Mouse (Mus musculus) olfactory bulb, adult 2 months (tissue): Measurements from ENCODE around the gene Cd320.

Experiments used
- CTCF ChIP-seq: fragments of 200-500 bp; IDR thresholded peaks from 2 replicates; pipeline ENCODE4 v1.5.1; 2012; ENCODE audit warnings: low read depth, mild to moderate bottlenecking, low read length, moderate library complexity; ENCODE audit not compliant: insufficient read depth
- POLR2A ChIP-seq: fragments of 200-500 bp; IDR thresholded peaks from 2 replicates; pipeline ENCODE4 v1.6.1; 2012; ENCODE audit warnings: mild to moderate bottlenecking, low read depth, low read length, moderate library complexity; ENCODE audit not compliant: insufficient read depth

DNA sequence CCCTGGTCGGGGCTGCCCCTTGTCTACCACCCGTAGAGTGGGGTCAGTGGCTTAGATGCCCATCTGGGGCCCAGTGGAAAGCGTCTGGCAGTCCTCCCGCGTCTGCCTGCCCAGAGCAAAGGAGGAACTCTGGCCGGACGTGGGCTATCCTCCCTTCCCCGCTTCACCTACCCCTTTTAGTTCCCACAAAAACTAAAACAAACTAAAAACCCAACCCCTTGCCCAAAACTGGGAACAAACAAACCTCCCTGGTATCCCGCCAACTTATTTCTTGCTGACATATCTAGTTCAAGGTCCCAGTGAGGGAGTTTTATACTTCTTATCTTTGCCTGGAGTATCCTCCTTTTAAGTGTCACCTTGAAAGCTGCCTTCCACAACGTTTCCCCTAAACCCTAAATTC lies 34.7 kb upstream of the Cd320 start:
- no peak for TF ChIP-seq CTCF
- TF ChIP-seq POLR2A = no peak
